Mouse (Mus musculus): ENCODE results near the gene Ctsa. TPM values are rescaled to one million over a fixed set of nuclear protein-coding genes. Genes with fewer than 3 reads are reported as not detected.

The Ctsa gene
- polyA plus RNA-seq, 1 experiment: 318 TPM

- no peak for TF ChIP-seq POLR2A (IDR thresholded peaks at IDR 0.05; ENCODE audit: low read depth, low read length)
- Histone ChIP-seq H3K27ac (ENCODE audit: insufficient read depth, low read length) (no peak overlapping the region), H3K4me1 (ENCODE audit: control insufficient read depth, insufficient read depth, insufficient read length) (peaks cover 7% of the 10 kb centered on the region; the same call in 1 of the 2 replicates), H3K27me3 (ENCODE audit: control insufficient read depth, insufficient read depth, low read length) (no peaks in the 10 kb centered on the region), H3K4me3 (ENCODE audit: extremely low read depth, insufficient read depth, insufficient read length) (no peak overlapping the region), H3K36me3 (ENCODE audit: control insufficient read depth, insufficient read depth, low read length) (peaks cover 13% of the 10 kb centered on the region)
- WGBS: 85% methylated on average over 10 of the region's 10 CpGs
- DNase-seq (ENCODE audit: low read depth in 1 of 2, low spot score in 2 of 2): no peak
Measured at GRCm38 (mm10) chr2:164787779-164788178, 44.9 kb upstream of the Ctsa start.

GRCm38 (mm10) chr2:164788411-164788810, 44.3 kb upstream of the Ctsa start:
- H3K4me1 ChIP-seq (ENCODE audit: control insufficient read depth, insufficient read depth, insufficient read length): peaks cover 7% of the 10 kb centered on the region; the same call in 1 of the 2 replicates
- H3K4me3 ChIP-seq (ENCODE audit: extremely low read depth, insufficient read depth, insufficient read length): no peak overlapping the region
- H3K27ac ChIP-seq (ENCODE audit: insufficient read depth, low read length): no peak overlapping the region
- WGBS: 84% methylated on average over 4 of the region's 4 CpGs
- peaks cover 13% of the 10 kb centered on the region for H3K36me3 ChIP-seq (ENCODE audit: control insufficient read depth, insufficient read depth, low read length)
- TF ChIP-seq CTCF (IDR thresholded peaks at IDR 0.05; ENCODE audit: extremely low read depth, insufficient read depth, insufficient read length, insufficient replicate concordance) (no peak), POLR2A (IDR thresholded peaks at IDR 0.05; ENCODE audit: low read depth, low read length) (no peak)
- H3K27me3 ChIP-seq (ENCODE audit: control insufficient read depth, insufficient read depth, low read length): no peaks in the 10 kb centered on the region
- no peak for DNase-seq (ENCODE audit: low read depth in 1 of 2, low spot score in 2 of 2)

GRCm38 (mm10) chr2:164790451-164790850, 42.2 kb upstream of the Ctsa start:
- 90% methylated on average over 4 of the region's 4 CpGs for WGBS
- no peak overlapping the region for H3K27ac ChIP-seq (ENCODE audit: insufficient read depth, low read length)
- DNase-seq (ENCODE audit: low read depth in 1 of 2, low spot score in 2 of 2): no peak
- peaks cover 5% of the 10 kb centered on the region; the same call in 1 of the 2 replicates for H3K4me1 ChIP-seq (ENCODE audit: control insufficient read depth, insufficient read depth, insufficient read length)
- H3K4me3 ChIP-seq (ENCODE audit: extremely low read depth, insufficient read depth, insufficient read length): no peak overlapping the region
- H3K36me3 ChIP-seq (ENCODE audit: control insufficient read depth, insufficient read depth, low read length): peaks cover 21% of the 10 kb centered on the region
- H3K27me3 ChIP-seq (ENCODE audit: control insufficient read depth, insufficient read depth, low read length): no peaks in the 10 kb centered on the region
- no peak for TF ChIP-seq POLR2A (IDR thresholded peaks at IDR 0.05; ENCODE audit: low read depth, low read length)
- TF ChIP-seq CTCF (IDR thresholded peaks at IDR 0.05; ENCODE audit: extremely low read depth, insufficient read depth, insufficient read length, insufficient replicate concordance): no peak

- no peak overlapping the region for H3K27ac ChIP-seq (ENCODE audit: insufficient read depth, low read length)
- WGBS: 94% methylated on average over 18 of the region's 18 CpGs
- no peak for TF ChIP-seq CTCF (IDR thresholded peaks at IDR 0.05; ENCODE audit: extremely low read depth, insufficient read depth, insufficient read length, insufficient replicate concordance)
- no peak for TF ChIP-seq POLR2A (IDR thresholded peaks at IDR 0.05; ENCODE audit: low read depth, low read length)
- no peaks in the 10 kb centered on the region for H3K27me3 ChIP-seq (ENCODE audit: control insufficient read depth, insufficient read depth, low read length)
- no peak for DNase-seq (ENCODE audit: low read depth in 1 of 2, low spot score in 2 of 2)
- no peaks in the 10 kb centered on the region for H3K4me1 ChIP-seq (ENCODE audit: control insufficient read depth, insufficient read depth, insufficient read length)
- H3K36me3 ChIP-seq (ENCODE audit: control insufficient read depth, insufficient read depth, low read length): peaks cover 29% of the 10 kb centered on the region
- H3K4me3 ChIP-seq (ENCODE audit: extremely low read depth, insufficient read depth, insufficient read length): no peak overlapping the region
Measured at GRCm38 (mm10) chr2:164791841-164792261, 40.8 kb upstream of the Ctsa start.

- H3K27me3 ChIP-seq (ENCODE audit: control insufficient read depth, insufficient read depth, low read length): no peaks in the 10 kb centered on the region
- peaks cover 29% of the 10 kb centered on the region for H3K36me3 ChIP-seq (ENCODE audit: control insufficient read depth, insufficient read depth, low read length)
- DNase-seq (ENCODE audit: low read depth in 1 of 2, low spot score in 2 of 2): no peak
- H3K4me1 ChIP-seq (ENCODE audit: control insufficient read depth, insufficient read depth, insufficient read length): no peaks in the 10 kb centered on the region
- no peak for TF ChIP-seq POLR2A (IDR thresholded peaks at IDR 0.05; ENCODE audit: low read depth, low read length)
- no peak for TF ChIP-seq CTCF (IDR thresholded peaks at IDR 0.05; ENCODE audit: extremely low read depth, insufficient read depth, insufficient read length, insufficient replicate concordance)
- 91% methylated on average over 12 of the region's 12 CpGs for WGBS
- H3K27ac ChIP-seq (ENCODE audit: insufficient read depth, low read length): no peak overlapping the region
- H3K4me3 ChIP-seq (ENCODE audit: extremely low read depth, insufficient read depth, insufficient read length): no peak overlapping the region
Measured at GRCm38 (mm10) chr2:164792400-164793190, 40.1 kb upstream of the Ctsa start.

GRCm38 (mm10) chr2:164793236-164793635, 39.4 kb upstream of the Ctsa start:
- Histone ChIP-seq H3K4me1 (ENCODE audit: control insufficient read depth, insufficient read depth, insufficient read length) (no peaks in the 10 kb centered on the region), H3K4me3 (ENCODE audit: extremely low read depth, insufficient read depth, insufficient read length) (no peak overlapping the region), H3K27me3 (ENCODE audit: control insufficient read depth, insufficient read depth, low read length) (no peaks in the 10 kb centered on the region), H3K27ac (ENCODE audit: insufficient read depth, low read length) (no peak overlapping the region), H3K36me3 (ENCODE audit: control insufficient read depth, insufficient read depth, low read length) (peaks cover 30% of the 10 kb centered on the region)
- TF ChIP-seq POLR2A (IDR thresholded peaks at IDR 0.05; ENCODE audit: low read depth, low read length) (no peak), CTCF (IDR thresholded peaks at IDR 0.05; ENCODE audit: extremely low read depth, insufficient read depth, insufficient read length, insufficient replicate concordance) (peak; percentile 47; the same call in 1 of the 2 replicates)
- 91% methylated on average over 3 of the region's 3 CpGs for WGBS
- peak in 1 of 2 experiments; percentile 52 for DNase-seq (ENCODE audit: low read depth in 1 of 2, low spot score in 2 of 2)

- DNase-seq (ENCODE audit: low read depth in 1 of 2, low spot score in 2 of 2): no peak
- Histone ChIP-seq H3K4me3 (ENCODE audit: extremely low read depth, insufficient read depth, insufficient read length) (no peak overlapping the region), H3K4me1 (ENCODE audit: control insufficient read depth, insufficient read depth, insufficient read length) (no peaks in the 10 kb centered on the region), H3K27ac (ENCODE audit: insufficient read depth, low read length) (no peak overlapping the region), H3K36me3 (ENCODE audit: control insufficient read depth, insufficient read depth, low read length) (peaks cover 30% of the 10 kb centered on the region), H3K27me3 (ENCODE audit: control insufficient read depth, insufficient read depth, low read length) (no peaks in the 10 kb centered on the region)
- WGBS: 86% methylated on average over 2 of the region's 2 CpGs
- no peak for TF ChIP-seq POLR2A (IDR thresholded peaks at IDR 0.05; ENCODE audit: low read depth, low read length)
- no peak for TF ChIP-seq CTCF (IDR thresholded peaks at IDR 0.05; ENCODE audit: extremely low read depth, insufficient read depth, insufficient read length, insufficient replicate concordance)
Measured at GRCm38 (mm10) chr2:164793772-164794171, 38.9 kb upstream of the Ctsa start.
